Comparison of ENCODE assay signal across 7 mouse cellular contexts in genomic region chr7:126799468-126800268, GRCm38 (mm10). TPM values are rescaled to one million over a fixed set of nuclear protein-coding genes. Genes with fewer than 3 reads are reported as not detected.
DNase-seq lines count a peak whose midpoint lies in the region; ATAC-seq and TF ChIP-seq lines count a peak whose summit lies in the region.

No protein-coding gene starts in this region.

- DNase-seq in neural tube, embryonic 11.5 days (ENCODE audit: low spot score) = no peak
- DNase-seq in neural tube, embryonic 10.5 days (ENCODE audit: extremely low spot score, low spot score) = no peak
- no peak for DNase-seq in embryonic facial prominence, embryonic 11.5 days (ENCODE audit: low spot score)
- no peak for DNase-seq in liver, adult 2 months (ENCODE audit: extremely low read depth, low read depth, low spot score)

- peak; percentile 76 for TF ChIP-seq POLR2A in bone marrow, adult 2 months (IDR thresholded peaks at IDR 0.05; ENCODE audit: borderline replicate concordance, control insufficient read depth, low read depth, low read length)
- peak; percentile 69; the same call in 1 of the 2 replicates for TF ChIP-seq POLR2A in liver, adult 2 months (IDR thresholded peaks at IDR 0.05; ENCODE audit: extremely low read depth, insufficient read depth, low read length)

- peaks cover 13% of the 10 kb centered on the region for H3K36me3 ChIP-seq in neural tube, embryonic 11.5 days (ENCODE audit: control insufficient read depth, insufficient read depth, low read length)
- peaks cover 9% of the 10 kb centered on the region for H3K36me3 ChIP-seq in embryonic facial prominence, embryonic 11.5 days (replicated peaks; ENCODE audit: control insufficient read depth, insufficient read depth, low read depth, low read length)
- H3K36me3 ChIP-seq in heart, embryonic 12.5 days = peaks cover 31% of the 10 kb centered on the region
- peaks cover 16% of the 10 kb centered on the region for H3K36me3 ChIP-seq in liver, adult 2 months (ENCODE audit: control insufficient read depth, insufficient read depth, low read length)

- H3K27me3 ChIP-seq in neural tube, embryonic 11.5 days (ENCODE audit: control insufficient read depth, insufficient read depth, low read length) = no peaks in the 10 kb centered on the region
- H3K27me3 ChIP-seq in embryonic facial prominence, embryonic 11.5 days (ENCODE audit: control insufficient read depth, insufficient read depth, low read length) = no peaks in the 10 kb centered on the region
- no peaks in the 10 kb centered on the region for H3K27me3 ChIP-seq in heart, embryonic 12.5 days (replicated peaks)
- no peaks in the 10 kb centered on the region for H3K27me3 ChIP-seq in liver, adult 2 months (ENCODE audit: control insufficient read depth, insufficient read depth, low read length)

- H3K9ac ChIP-seq in neural tube, embryonic 11.5 days (ENCODE audit: low read length) = peak overlapping the region; percentile 64
- H3K9ac ChIP-seq in embryonic facial prominence, embryonic 11.5 days (replicated peaks; ENCODE audit: low read length) = peak overlapping the region; percentile 65
- H3K9ac ChIP-seq in heart, embryonic 12.5 days = peak overlapping the region; percentile 85
- H3K9ac ChIP-seq in liver, adult 2 months (ENCODE audit: low read depth, low read length) = peak overlapping the region; percentile 79

- 0 out of 2 replicates have a peak, but pooled peaks have one; percentile 33 for TF ChIP-seq CTCF in bone marrow, adult 2 months (IDR thresholded peaks at IDR 0.05; ENCODE audit: control insufficient read depth, insufficient read depth, low read length)
- peak; percentile 59 for TF ChIP-seq CTCF in liver, adult 2 months (IDR thresholded peaks at IDR 0.05; ENCODE audit: low read depth, low read length)

- peak overlapping the region; percentile 90 for H3K27ac ChIP-seq in neural tube, embryonic 11.5 days (ENCODE audit: low read depth, low read length)
- H3K27ac ChIP-seq in bone marrow, adult 2 months (ENCODE audit: control insufficient read depth, insufficient read depth, low read depth, low read length, poor library complexity) = peak overlapping the region; percentile 95
- H3K27ac ChIP-seq in embryonic facial prominence, embryonic 11.5 days (replicated peaks; ENCODE audit: low read depth, low read length) = peak overlapping the region; percentile 90
- H3K27ac ChIP-seq in heart, embryonic 12.5 days (ENCODE audit: poor library complexity, severe bottlenecking) = peak overlapping the region; percentile 100
- peak overlapping the region; percentile 82 for H3K27ac ChIP-seq in liver, adult 2 months (replicated peaks; ENCODE audit: insufficient read depth, low read depth, low read length)

- peaks cover 3% of the 10 kb centered on the region; the same call in 1 of the 2 replicates for H3K79me2 ChIP-seq in liver, adult 2 months (ENCODE audit: control insufficient read depth, insufficient read depth, low read length)

- under 1% methylated on average over 38 of the region's 38 CpGs for WGBS in neural tube, embryonic 11.5 days
- 5% methylated on average over 38 of the region's 38 CpGs for WGBS in bone marrow, adult 2 months
- under 1% methylated on average over 37 of the region's 38 CpGs for WGBS in embryonic facial prominence, embryonic 11.5 days
- 1% methylated on average over 38 of the region's 38 CpGs for WGBS in heart, embryonic 12.5 days
- under 1% methylated on average over 38 of the region's 38 CpGs for WGBS in liver, adult 2 months

- no peaks in the 10 kb centered on the region for H3K9me3 ChIP-seq in neural tube, embryonic 11.5 days (ENCODE audit: control insufficient read depth, low read length)
- no peaks in the 10 kb centered on the region for H3K9me3 ChIP-seq in embryonic facial prominence, embryonic 11.5 days (replicated peaks; ENCODE audit: control insufficient read depth, low read length)
- no peaks in the 10 kb centered on the region for H3K9me3 ChIP-seq in heart, embryonic 12.5 days (replicated peaks)

- H3K4me3 ChIP-seq in neural tube, embryonic 11.5 days (ENCODE audit: low read depth, low read length) = peak overlapping the region; percentile 85
- peak overlapping the region; percentile 86 for H3K4me3 ChIP-seq in bone marrow, adult 2 months (replicated peaks; ENCODE audit: control insufficient read depth, low read depth, low read length)
- H3K4me3 ChIP-seq in embryonic facial prominence, embryonic 11.5 days (ENCODE audit: low read depth, low read length) = peak overlapping the region; percentile 87
- peak overlapping the region; percentile 89 for H3K4me3 ChIP-seq in heart, embryonic 12.5 days
- H3K4me3 ChIP-seq in liver, adult 2 months (ENCODE audit: insufficient read depth, low read depth, low read length) = peak overlapping the region; percentile 60

- peak; percentile 89 for ATAC-seq in neural tube, embryonic 11.5 days (ENCODE audit: insufficient read depth, low FRiP score, low TSS enrichment)
- ATAC-seq in embryonic facial prominence, embryonic 11.5 days (replicated peaks; ENCODE audit: insufficient number of reproducible peaks, low FRiP score, low TSS enrichment, low read depth) = peak; percentile 82
- peak; percentile 88 for ATAC-seq in heart, embryonic 12.5 days (ENCODE audit: insufficient number of reproducible peaks, low FRiP score)
- peak; percentile 61 for ATAC-seq in neutrophil, adult 5-6 weeks (ENCODE audit: extremely low read depth, insufficient number of reproducible peaks, low FRiP score, poor library complexity, severe bottlenecking)

- peak overlapping the region; percentile 88 for H3K4me2 ChIP-seq in neural tube, embryonic 11.5 days (ENCODE audit: low read depth)
- H3K4me2 ChIP-seq in embryonic facial prominence, embryonic 11.5 days (ENCODE audit: low read depth, low read length) = peak overlapping the region; percentile 73
- H3K4me2 ChIP-seq in heart, embryonic 12.5 days = peak overlapping the region; percentile 94

- H3K4me1 ChIP-seq in neural tube, embryonic 11.5 days (ENCODE audit: control insufficient read depth, insufficient read depth, low read length) = peaks cover 18% of the 10 kb centered on the region
- H3K4me1 ChIP-seq in bone marrow, adult 2 months (ENCODE audit: control insufficient read depth, insufficient read depth, low read length) = peaks cover 2% of the 10 kb centered on the region; the same call in 1 of the 2 replicates
- peaks cover 3% of the 10 kb centered on the region for H3K4me1 ChIP-seq in embryonic facial prominence, embryonic 11.5 days (ENCODE audit: control insufficient read depth, insufficient read depth, low read length)
- peaks cover 47% of the 10 kb centered on the region for H3K4me1 ChIP-seq in heart, embryonic 12.5 days (replicated peaks)
- 0 out of 2 replicates have a peak, but pooled peaks cover 3% of the 10 kb centered on the region for H3K4me1 ChIP-seq in liver, adult 2 months (ENCODE audit: control insufficient read depth, insufficient read depth, low read length)

RNA-seq across cellular contexts. Expression of gene Fam57b, which starts 2.2 kb away (rescaled TPM):
- 14.3 and 14.4 TPM in 2 replicates for polyA plus RNA-seq in neural tube, embryonic 11.5 days (2014; fragmentation: Nextera tagmentation; extraction: Ambion mirVana)
- 1.9 TPM in 1 of 2 replicates, not detected in the other for polyA plus RNA-seq in bone marrow, adult 2 months (2011; ENCODE audit: insufficient read depth, insufficient read length, low replicate concordance, missing spikeins)
- polyA plus RNA-seq in embryonic facial prominence, embryonic 11.5 days (2014; fragmentation: Nextera tagmentation; extraction: Ambion mirVana) = 2.4 and 2.5 TPM in 2 replicates
- polyA plus RNA-seq in heart, embryonic 12.5 days (2016; fragmentation: Nextera tagmentation; extraction: Ambion mirVana) = 0.17 and 0.45 TPM in 2 replicates
- not detected in 2 replicates for total RNA-seq in liver, adult 2 months (2014; rRNA removed)
- polyA plus RNA-seq in liver, adult 2 months (2012; rRNA removed) = 0.06 and 0.44 TPM in 2 replicates
- not detected in 2 replicates for total RNA-seq in neutrophil, adult 5-6 weeks (2017)

RNA-seq across cellular contexts. Expression of gene Ppp4c, which starts 7.4 kb away (rescaled TPM):
- 318 and 344 TPM in 2 replicates for polyA plus RNA-seq in neural tube, embryonic 11.5 days (2014; fragmentation: Nextera tagmentation; extraction: Ambion mirVana)
- 90.6 and 130 TPM in 2 replicates for polyA plus RNA-seq in bone marrow, adult 2 months (2011; ENCODE audit: insufficient read depth, insufficient read length, low replicate concordance, missing spikeins)
- polyA plus RNA-seq in embryonic facial prominence, embryonic 11.5 days (2014; fragmentation: Nextera tagmentation; extraction: Ambion mirVana) = 374 and 401 TPM in 2 replicates
- polyA plus RNA-seq in heart, embryonic 12.5 days (2016; fragmentation: Nextera tagmentation; extraction: Ambion mirVana) = 181 and 192 TPM in 2 replicates
- total RNA-seq in liver, adult 2 months (2014; rRNA removed) = 45.8 and 52.8 TPM in 2 replicates
- 81.2 and 97.2 TPM in 2 replicates for polyA plus RNA-seq in liver, adult 2 months (2012; rRNA removed)
- total RNA-seq in neutrophil, adult 5-6 weeks (2017) = 210 and 221 TPM in 2 replicates

RNA-seq across cellular contexts. Expression of gene Tbx6, which starts 18.4 kb away (rescaled TPM):
- 0.38 and 0.64 TPM in 2 replicates for polyA plus RNA-seq in neural tube, embryonic 11.5 days (2014; fragmentation: Nextera tagmentation; extraction: Ambion mirVana)
- polyA plus RNA-seq in bone marrow, adult 2 months (2011; ENCODE audit: insufficient read depth, insufficient read length, low replicate concordance, missing spikeins) = 7.5 and 13.7 TPM in 2 replicates
- polyA plus RNA-seq in embryonic facial prominence, embryonic 11.5 days (2014; fragmentation: Nextera tagmentation; extraction: Ambion mirVana) = 0.18 and 0.27 TPM in 2 replicates
- 0.27 and 0.33 TPM in 2 replicates for polyA plus RNA-seq in heart, embryonic 12.5 days (2016; fragmentation: Nextera tagmentation; extraction: Ambion mirVana)
- total RNA-seq in liver, adult 2 months (2014; rRNA removed) = 0.13 and 0.18 TPM in 2 replicates
- polyA plus RNA-seq in liver, adult 2 months (2012; rRNA removed) = 0.71 and 1.1 TPM in 2 replicates
- total RNA-seq in neutrophil, adult 5-6 weeks (2017) = 14.4 and 19.8 TPM in 2 replicates

RNA-seq across cellular contexts. Expression of gene Ypel3, which starts 22.9 kb away (rescaled TPM):
- polyA plus RNA-seq in neural tube, embryonic 11.5 days (2014; fragmentation: Nextera tagmentation; extraction: Ambion mirVana) = 115 and 121 TPM in 2 replicates
- 236 and 411 TPM in 2 replicates for polyA plus RNA-seq in bone marrow, adult 2 months (2011; ENCODE audit: insufficient read depth, insufficient read length, low replicate concordance, missing spikeins)
- polyA plus RNA-seq in embryonic facial prominence, embryonic 11.5 days (2014; fragmentation: Nextera tagmentation; extraction: Ambion mirVana) = 89.1 and 109 TPM in 2 replicates
- polyA plus RNA-seq in heart, embryonic 12.5 days (2016; fragmentation: Nextera tagmentation; extraction: Ambion mirVana) = 74.8 and 78.7 TPM in 2 replicates
- 26.4 and 35.2 TPM in 2 replicates for total RNA-seq in liver, adult 2 months (2014; rRNA removed)
- 119 and 144 TPM in 2 replicates for polyA plus RNA-seq in liver, adult 2 months (2012; rRNA removed)
- 367 and 379 TPM in 2 replicates for total RNA-seq in neutrophil, adult 5-6 weeks (2017)

RNA-seq across cellular contexts. Expression of gene 4930451I11Rik, which starts 31.8 kb away (rescaled TPM):
- polyA plus RNA-seq in neural tube, embryonic 11.5 days (2014; fragmentation: Nextera tagmentation; extraction: Ambion mirVana) = not detected in 2 replicates
- not detected in 2 replicates for polyA plus RNA-seq in bone marrow, adult 2 months (2011; ENCODE audit: insufficient read depth, insufficient read length, low replicate concordance, missing spikeins)
- polyA plus RNA-seq in embryonic facial prominence, embryonic 11.5 days (2014; fragmentation: Nextera tagmentation; extraction: Ambion mirVana) = not detected in 2 replicates
- polyA plus RNA-seq in heart, embryonic 12.5 days (2016; fragmentation: Nextera tagmentation; extraction: Ambion mirVana) = not detected in 2 replicates
- not detected in 2 replicates for total RNA-seq in liver, adult 2 months (2014; rRNA removed)
- polyA plus RNA-seq in liver, adult 2 months (2012; rRNA removed) = not detected in 2 replicates
- total RNA-seq in neutrophil, adult 5-6 weeks (2017) = not detected in 2 replicates
